Mouse (Mus musculus): ENCODE measurements around the gene Reep6. TPM values are rescaled to one million over a fixed set of nuclear protein-coding genes. Genes with fewer than 3 reads are reported as not detected.

Reep6 gene
- polyA plus RNA-seq, 1 experiment, result 4.6 TPM

GRCm38 (mm10) chr10:80363734-80364133 is 34.0 kb downstream of the Reep6 start:
- no peak for DNase-seq (ENCODE audit: low read depth)
- TF ChIP-seq CTCF (IDR thresholded peaks at IDR 0.05; ENCODE audit: borderline replicate concordance, extremely low read depth, insufficient read depth, insufficient read length) (no peak), POLR2A (IDR thresholded peaks at IDR 0.05; ENCODE audit: borderline replicate concordance, extremely low read depth, insufficient read depth, insufficient read length, poor library complexity, severe bottlenecking) (no peak)

- DNase-seq (ENCODE audit: low read depth), result no peak
Observed at GRCm38 (mm10) chr10:80365736-80366135, 36.0 kb downstream of the Reep6 start.

GRCm38 (mm10) chr10:80367954-80368353 is 38.2 kb downstream of the Reep6 start:
- DNase-seq (ENCODE audit: low read depth), result no peak
- TF ChIP-seq POLR2A (IDR thresholded peaks at IDR 0.05; ENCODE audit: borderline replicate concordance, extremely low read depth, insufficient read depth, insufficient read length, poor library complexity, severe bottlenecking) (no peak), CTCF (IDR thresholded peaks at IDR 0.05; ENCODE audit: borderline replicate concordance, extremely low read depth, insufficient read depth, insufficient read length) (no peak)

More at GRCm38 (mm10) chr10:80365736-80366135, 36.0 kb downstream of the Reep6 start:
- TF ChIP-seq POLR2A (IDR thresholded peaks at IDR 0.05; ENCODE audit: borderline replicate concordance, extremely low read depth, insufficient read depth, insufficient read length, poor library complexity, severe bottlenecking) (no peak), CTCF (IDR thresholded peaks at IDR 0.05; ENCODE audit: borderline replicate concordance, extremely low read depth, insufficient read depth, insufficient read length) (no peak)

- no peak for DNase-seq (ENCODE audit: low read depth)
- no peak for TF ChIP-seq POLR2A (IDR thresholded peaks at IDR 0.05; ENCODE audit: borderline replicate concordance, extremely low read depth, insufficient read depth, insufficient read length, poor library complexity, severe bottlenecking)
- TF ChIP-seq CTCF (IDR thresholded peaks at IDR 0.05; ENCODE audit: borderline replicate concordance, extremely low read depth, insufficient read depth, insufficient read length), result no peak
Observed at GRCm38 (mm10) chr10:80368392-80368791, 38.6 kb downstream of the Reep6 start.

- no peak for TF ChIP-seq POLR2A (IDR thresholded peaks at IDR 0.05; ENCODE audit: borderline replicate concordance, extremely low read depth, insufficient read depth, insufficient read length, poor library complexity, severe bottlenecking)
- TF ChIP-seq CTCF (IDR thresholded peaks at IDR 0.05; ENCODE audit: borderline replicate concordance, extremely low read depth, insufficient read depth, insufficient read length), result no peak
- no peak for DNase-seq (ENCODE audit: low read depth)
Observed at GRCm38 (mm10) chr10:80369995-80370747, 40.4 kb downstream of the Reep6 start.

GRCm38 (mm10) chr10:80371411-80371966 is 41.7 kb downstream of the Reep6 start:
- no peak for TF ChIP-seq POLR2A (IDR thresholded peaks at IDR 0.05; ENCODE audit: borderline replicate concordance, extremely low read depth, insufficient read depth, insufficient read length, poor library complexity, severe bottlenecking)
- no peak for TF ChIP-seq CTCF (IDR thresholded peaks at IDR 0.05; ENCODE audit: borderline replicate concordance, extremely low read depth, insufficient read depth, insufficient read length)
- peak; percentile 87 for DNase-seq (ENCODE audit: low read depth)

- TF ChIP-seq POLR2A (IDR thresholded peaks at IDR 0.05; ENCODE audit: borderline replicate concordance, extremely low read depth, insufficient read depth, insufficient read length, poor library complexity, severe bottlenecking) (no peak), CTCF (IDR thresholded peaks at IDR 0.05; ENCODE audit: borderline replicate concordance, extremely low read depth, insufficient read depth, insufficient read length) (no peak)
- no peak for DNase-seq (ENCODE audit: low read depth)
Observed at GRCm38 (mm10) chr10:80371983-80372382, 42.2 kb downstream of the Reep6 start.

GRCm38 (mm10) chr10:80372706-80373105 is 43.0 kb downstream of the Reep6 start:
- no peak for TF ChIP-seq CTCF (IDR thresholded peaks at IDR 0.05; ENCODE audit: borderline replicate concordance, extremely low read depth, insufficient read depth, insufficient read length)
- no peak for TF ChIP-seq POLR2A (IDR thresholded peaks at IDR 0.05; ENCODE audit: borderline replicate concordance, extremely low read depth, insufficient read depth, insufficient read length, poor library complexity, severe bottlenecking)
- DNase-seq (ENCODE audit: low read depth), result no peak

GRCm38 (mm10) chr10:80374063-80374462 is 44.3 kb downstream of the Reep6 start:
- no peak for TF ChIP-seq POLR2A (IDR thresholded peaks at IDR 0.05; ENCODE audit: borderline replicate concordance, extremely low read depth, insufficient read depth, insufficient read length, poor library complexity, severe bottlenecking)
- peak; percentile 59; the same call in 1 of the 2 replicates for TF ChIP-seq CTCF (IDR thresholded peaks at IDR 0.05; ENCODE audit: borderline replicate concordance, extremely low read depth, insufficient read depth, insufficient read length)
- DNase-seq (ENCODE audit: low read depth), result peak; percentile 60

- peak; percentile 99 for TF ChIP-seq CTCF (IDR thresholded peaks at IDR 0.05; ENCODE audit: borderline replicate concordance, extremely low read depth, insufficient read depth, insufficient read length)
- TF ChIP-seq POLR2A (IDR thresholded peaks at IDR 0.05; ENCODE audit: borderline replicate concordance, extremely low read depth, insufficient read depth, insufficient read length, poor library complexity, severe bottlenecking), result no peak
Observed at GRCm38 (mm10) chr10:80376160-80376559, 46.4 kb downstream of the Reep6 start.

GRCm38 (mm10) chr10:80377716-80378115 is 48.0 kb downstream of the Reep6 start:
- TF ChIP-seq POLR2A (IDR thresholded peaks at IDR 0.05; ENCODE audit: borderline replicate concordance, extremely low read depth, insufficient read depth, insufficient read length, poor library complexity, severe bottlenecking) (no peak), CTCF (IDR thresholded peaks at IDR 0.05; ENCODE audit: borderline replicate concordance, extremely low read depth, insufficient read depth, insufficient read length) (peak; percentile 65)
- DNase-seq (ENCODE audit: low read depth), result no peak

More at GRCm38 (mm10) chr10:80376160-80376559, 46.4 kb downstream of the Reep6 start:
- peak; percentile 97 for DNase-seq (ENCODE audit: low read depth)
